Mouse (Mus musculus) spleen, adult 2 months (tissue): ENCODE measurements around the gene Bsn. TPM values are rescaled to one million over a fixed set of nuclear protein-coding genes. Genes with fewer than 3 reads are reported as not detected.
"Not testable (repeated sequence)": the region's sequence is repeated elsewhere in the genome, so short reads cannot be mapped to it uniquely, and the experiment has no call there.

Source experiments
- DNase-seq, 2 experiments: peaks; one replicate each; pipeline versions ENCODE4 v3.0.0 to v3.0.0-alpha.2; 2012 to 2021; ENCODE audit warnings: low spot score in 2 of 2, low read depth in 1 of 2
- H3K27ac ChIP-seq: fragments of 200-500 bp; 2 replicates; pipeline ENCODE4 v1.5.1; 2012; ENCODE audit warnings: low read length, inconsistent platforms; ENCODE audit not compliant: insufficient read depth
- H3K27me3 ChIP-seq: fragments of 200-500 bp; 2 replicates; pipeline ENCODE4 v1.6.1; 2012; ENCODE audit warnings: mild to moderate bottlenecking, moderate library complexity, low read length, inconsistent platforms; ENCODE audit not compliant: control insufficient read depth, insufficient read depth
- H3K36me3 ChIP-seq: fragments of 200-500 bp; 2 replicates; pipeline ENCODE4 v1.6.1; 2012; ENCODE audit warnings: mild to moderate bottlenecking, low read length, inconsistent platforms; ENCODE audit not compliant: control insufficient read depth, insufficient read depth
- H3K4me1 ChIP-seq: fragments of 200-500 bp; 2 replicates; pipeline ENCODE4 v1.6.1; 2011; ENCODE audit warnings: inconsistent platforms; ENCODE audit not compliant: control insufficient read depth, insufficient read depth, insufficient read length
- H3K4me3 ChIP-seq: fragments of 200-500 bp; 2 replicates; pipeline ENCODE4 v1.5.1; 2011; ENCODE audit warnings: mild to moderate bottlenecking, inconsistent platforms; ENCODE audit not compliant: insufficient read depth, insufficient read length; ENCODE audit errors: extremely low read depth
- CTCF ChIP-seq: fragments of 200-500 bp; IDR thresholded peaks from 2 replicates; pipeline ENCODE4 v1.5.1; 2011; ENCODE audit warnings: mild to moderate bottlenecking, inconsistent platforms; ENCODE audit not compliant: insufficient read depth, insufficient read length, insufficient replicate concordance; ENCODE audit errors: extremely low read depth
- POLR2A ChIP-seq: fragments of 200-500 bp; IDR thresholded peaks from 2 replicates; pipeline ENCODE4 v1.6.1; 2011; ENCODE audit warnings: low read depth, low read length, inconsistent platforms
- WGBS: fragments of 180-500 bp; shearing (Covaris S2); methylation state at CpG from one replicate; pipeline ENCODE4 v1.1.7; 2018; 5-methylcytosine and 5-hydroxymethylcytosine counted together
- polyA plus RNA-seq: library from polyadenylated mRNA; depleted of rRNA; stranded (reverse); fragments of >200 nt; gene quantifications from 2 replicates; pipeline ENCODE4 v1.2.3, GENCODE M21; 2012

The Bsn gene
- polyA plus RNA-seq, 1 experiment = 0.57 TPM

GRCm38 (mm10) chr9:108137523-108137922, 52.7 kb downstream of the Bsn start:
- Histone ChIP-seq H3K27ac (no peak overlapping the region), H3K36me3 (no peaks in the 10 kb centered on the region), H3K4me1 (no peaks in the 10 kb centered on the region), H3K4me3 (no peak overlapping the region), H3K27me3 (no peaks in the 10 kb centered on the region)
- whole genome bisulfite sequencing = 31% methylated on average over 17 of the region's 17 CpGs
- TF ChIP-seq POLR2A = no peak
- TF ChIP-seq CTCF = no peak
- no peak for DNase-seq

- Histone ChIP-seq H3K4me3 (no peak overlapping the region), H3K36me3 (no peaks in the 10 kb centered on the region), H3K4me1 (no peaks in the 10 kb centered on the region), H3K27ac (no peak overlapping the region), H3K27me3 (no peaks in the 10 kb centered on the region)
- TF ChIP-seq POLR2A (no peak), CTCF (no peak)
- no peak for DNase-seq
- 41% methylated on average over 6 of the region's 6 CpGs for WGBS
Observed at GRCm38 (mm10) chr9:108136930-108137462, 53.2 kb downstream of the Bsn start.

GRCm38 (mm10) chr9:108136225-108136624, 54.0 kb downstream of the Bsn start:
- no peak overlapping the region for H3K27ac ChIP-seq
- no peak overlapping the region for H3K4me3 ChIP-seq
- no peaks in the 10 kb centered on the region for H3K36me3 ChIP-seq
- peak in 1 of 2 experiments; percentile 26 for DNase-seq
- WGBS = 54% methylated on average over 1 of the region's 1 CpGs
- H3K4me1 ChIP-seq = no peaks in the 10 kb centered on the region
- TF ChIP-seq CTCF = 0 out of 2 replicates have a peak, but pooled peaks have one; percentile 24
- TF ChIP-seq POLR2A = no peak
- H3K27me3 ChIP-seq = no peaks in the 10 kb centered on the region

- H3K4me3 ChIP-seq, H3K36me3 ChIP-seq, H3K4me1 ChIP-seq, H3K27me3 ChIP-seq, DNase-seq, H3K27ac ChIP-seq: not testable (repeated sequence)
- WGBS = 49% methylated on average over 3 of the region's 3 CpGs
Observed at GRCm38 (mm10) chr9:108135679-108136078, 54.5 kb downstream of the Bsn start.

- no peaks in the 10 kb centered on the region for H3K27me3 ChIP-seq
Observed at GRCm38 (mm10) chr9:108133478-108133877, 56.7 kb downstream of the Bsn start.

GRCm38 (mm10) chr9:108132373-108132772, 57.8 kb downstream of the Bsn start:
- Histone ChIP-seq H3K27me3 (no peaks in the 10 kb centered on the region), H3K4me3 (no peak overlapping the region), H3K27ac (no peak overlapping the region), H3K36me3 (no peaks in the 10 kb centered on the region), H3K4me1 (no peaks in the 10 kb centered on the region)
- no peak for TF ChIP-seq CTCF
- TF ChIP-seq POLR2A = no peak
- 82% methylated on average over 3 of the region's 3 CpGs for WGBS
- DNase-seq = no peak

More at GRCm38 (mm10) chr9:108133478-108133877, 56.7 kb downstream of the Bsn start:
- TF ChIP-seq POLR2A = no peak
- Histone ChIP-seq H3K36me3 (no peaks in the 10 kb centered on the region), H3K4me1 (no peaks in the 10 kb centered on the region), H3K27ac (no peak overlapping the region), H3K4me3 (no peak overlapping the region)
- WGBS = 75% methylated on average over 1 of the region's 1 CpGs
- DNase-seq = no peak

- DNase-seq = no peak
- Histone ChIP-seq H3K36me3 (no peaks in the 10 kb centered on the region), H3K27ac (no peak overlapping the region), H3K27me3 (no peaks in the 10 kb centered on the region), H3K4me3 (no peak overlapping the region), H3K4me1 (no peaks in the 10 kb centered on the region)
- WGBS = 82% methylated on average over 5 of the region's 5 CpGs
- TF ChIP-seq POLR2A = no peak
- no peak for TF ChIP-seq CTCF
Observed at GRCm38 (mm10) chr9:108131502-108131901, 58.7 kb downstream of the Bsn start.
